Mouse (Mus musculus): ENCODE data around the gene Gm10985.
A peak's percentile ranks its signal among the peaks of the same experiment; 100 is the strongest.

The Gm10985 gene

DNA sequence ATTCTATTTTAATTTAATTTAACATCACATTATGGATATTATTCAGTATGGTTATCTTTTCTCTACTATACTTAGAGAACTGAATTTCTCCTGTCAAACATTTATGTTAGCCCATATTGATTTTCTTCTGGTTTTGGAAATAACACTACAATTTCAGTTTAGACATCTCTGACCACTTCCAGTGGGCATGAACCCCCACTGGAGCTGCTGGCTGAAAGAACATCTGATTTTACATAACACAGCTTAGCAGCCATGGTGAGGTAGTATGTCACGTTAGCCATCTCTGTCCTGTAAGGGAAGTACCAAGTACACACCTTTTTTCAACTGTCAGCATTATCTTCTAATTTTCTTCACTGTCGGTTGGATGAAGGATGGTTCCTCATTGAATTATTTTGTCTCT is at the start of gene Gm10985:
TSS of gene Gm10985 (plus strand) at position 301 of the 400 bp plus-strand sequence.
- no peak for DNase-seq (ENCODE audit: low read depth)

- DNase-seq (ENCODE audit: low read depth), result no peak
These were observed 48.0 kb upstream of the Gm10985 start for GRCm38 (mm10) chr3:53796933-53797332.

- DNase-seq (ENCODE audit: low read depth), result no peak
These were observed 45.2 kb upstream of the Gm10985 start for GRCm38 (mm10) chr3:53799671-53800070.

DNA sequence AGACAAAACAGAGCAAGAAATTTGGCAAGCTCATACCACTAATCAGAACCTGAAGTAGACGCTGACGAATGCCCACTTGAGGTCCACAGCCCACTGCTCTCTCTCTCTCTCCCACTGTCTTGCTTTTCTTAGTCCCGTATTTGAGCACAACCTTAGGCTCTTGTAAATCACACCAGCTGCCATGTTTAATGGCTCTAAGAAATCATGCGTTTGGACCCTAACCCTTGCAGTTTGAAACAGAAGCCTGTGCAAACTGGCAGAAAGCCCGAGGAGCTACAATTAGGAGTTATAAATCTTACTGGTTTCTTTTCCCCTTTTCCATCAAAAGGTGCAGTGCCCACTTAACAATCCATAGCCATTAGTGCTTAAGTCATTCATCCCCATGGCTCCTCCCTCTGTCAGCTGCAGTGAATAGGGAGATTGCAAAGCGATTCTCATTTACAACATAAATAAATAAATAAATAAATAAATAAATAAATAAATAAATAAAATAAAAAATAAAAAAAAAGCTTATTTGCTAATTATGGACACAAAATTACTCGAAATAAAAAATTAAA is 31.4 kb upstream of the Gm10985 start:
- no peak for DNase-seq (ENCODE audit: low read depth)

GRCm38 (mm10) chr3:53834238-53834637 is 10.6 kb upstream of the Gm10985 start:
- DNase-seq (ENCODE audit: low read depth), result peak; percentile 15

GRCm38 (mm10) chr3:53846206-53846928 is 1.5 kb downstream of the Gm10985 start:
- DNase-seq (ENCODE audit: low read depth), result no peak

GRCm38 (mm10) chr3:53847726-53848125 is 2.8 kb downstream of the Gm10985 start:
- DNase-seq (ENCODE audit: low read depth), result no peak

- no peak for DNase-seq (ENCODE audit: low read depth)
These were observed 3.4 kb downstream of the Gm10985 start for GRCm38 (mm10) chr3:53848262-53848661.

GRCm38 (mm10) chr3:53854261-53854660 is 9.4 kb downstream of the Gm10985 start:
- no peak for DNase-seq (ENCODE audit: low read depth)

GRCm38 (mm10) chr3:53854831-53855230 is 9.9 kb downstream of the Gm10985 start:
- DNase-seq (ENCODE audit: low read depth), result no peak

- peak; percentile 97 for DNase-seq (ENCODE audit: low read depth)
These were observed 18.7 kb downstream of the Gm10985 start, which contains the start of gene Ufm1 for GRCm38 (mm10) chr3:53863383-53864220. Gene Ufm1 (minus strand): TSS chr3:53863830.

DNA sequence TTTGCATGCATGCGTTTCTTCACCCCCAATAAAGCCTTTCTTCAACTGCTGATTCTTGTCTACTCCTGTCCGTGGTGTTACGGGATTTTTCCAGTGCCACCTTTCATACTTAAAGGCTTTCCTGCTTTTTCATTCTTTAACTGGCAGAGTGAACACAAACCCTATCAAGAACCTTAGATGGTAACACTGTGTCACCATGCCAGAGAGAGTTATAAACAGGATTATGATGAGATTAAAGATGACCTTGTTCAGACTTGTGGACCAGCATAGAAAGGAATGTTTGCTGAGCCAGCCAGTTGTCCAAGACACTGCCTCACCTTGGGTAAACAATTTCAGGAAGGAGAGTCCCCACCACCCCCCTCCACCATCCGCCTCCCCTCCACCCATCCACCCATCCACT is 23.3 kb downstream of the Gm10985 start:
- no peak for DNase-seq (ENCODE audit: low read depth)

GRCm38 (mm10) chr3:53869263-53869662 is 24.4 kb downstream of the Gm10985 start:
- DNase-seq (ENCODE audit: low read depth), result no peak

- no peak for DNase-seq (ENCODE audit: low read depth)
These were observed 25.6 kb downstream of the Gm10985 start for GRCm38 (mm10) chr3:53870482-53870881.

DNA sequence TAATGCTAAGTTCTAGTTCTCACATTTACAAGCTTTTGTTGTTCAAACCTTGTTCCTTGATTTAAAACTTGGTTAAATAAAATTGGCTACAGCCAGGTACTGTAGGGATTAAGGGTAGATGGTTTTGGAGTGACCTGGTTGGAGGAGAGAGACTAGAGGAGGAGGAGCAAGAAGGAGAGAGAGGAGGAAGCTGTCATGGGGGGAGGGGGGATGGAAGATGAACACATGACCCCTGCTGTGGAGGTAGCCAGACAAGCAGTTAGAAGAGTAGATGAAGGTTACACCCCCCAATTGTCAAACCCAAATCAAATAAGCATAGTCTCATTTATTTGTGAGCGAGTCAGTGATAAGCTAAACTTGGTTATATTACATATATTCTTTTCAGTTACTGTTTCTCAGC is 26.7 kb downstream of the Gm10985 start:
- no peak for DNase-seq (ENCODE audit: low read depth)

DNA sequence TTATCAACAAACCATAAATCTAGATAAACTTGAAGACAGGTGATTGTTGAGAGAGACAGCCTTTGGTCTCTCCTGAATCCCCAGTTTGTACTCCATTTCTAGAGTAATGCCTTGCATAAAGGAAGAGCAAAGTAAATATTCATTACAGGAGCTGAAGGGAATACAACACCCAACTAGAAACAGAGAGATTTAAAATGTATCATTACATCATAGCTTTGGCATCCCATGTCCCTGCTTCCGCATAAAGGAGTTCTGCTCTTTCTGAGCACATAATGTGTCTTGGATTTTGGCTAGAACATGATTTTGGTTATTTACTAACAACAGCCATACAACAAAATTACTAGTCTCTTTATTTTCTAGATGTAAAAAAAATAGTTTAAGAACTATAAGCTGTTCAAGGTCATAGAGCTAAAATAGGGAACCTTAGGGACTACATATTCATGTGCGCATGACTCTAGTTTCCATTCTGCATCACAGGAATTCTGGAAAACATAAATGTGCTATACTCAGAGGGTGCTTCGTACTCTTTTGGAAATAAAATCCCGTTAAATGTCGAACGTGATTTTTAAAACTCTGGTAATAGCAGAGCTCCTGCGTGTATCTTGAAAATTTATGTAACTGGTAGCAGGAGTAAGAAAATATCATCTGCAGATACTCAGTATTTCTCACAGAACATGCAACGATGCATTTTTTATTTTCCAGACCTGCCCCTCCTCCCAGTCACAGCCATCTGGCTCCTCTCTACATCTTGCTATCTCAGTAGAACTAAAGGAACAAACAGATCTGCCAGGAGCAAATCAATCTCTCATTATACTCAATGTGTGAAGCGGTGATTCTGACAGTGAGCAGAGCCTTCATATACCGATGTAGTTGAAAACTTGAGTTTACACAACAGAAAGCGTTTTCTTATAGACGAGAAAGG is 46.0 kb downstream of the Gm10985 start:
- DNase-seq (ENCODE audit: low read depth), result no peak
